Mouse (Mus musculus) granulocyte monocyte progenitor cell, adult 5-6 weeks (primary cell): ENCODE measurements around the gene Ksr2. TPM values are rescaled to one million over a fixed set of nuclear protein-coding genes. Genes with fewer than 3 reads are reported as not detected.
A peak's percentile ranks its signal among the peaks of the same experiment; 100 is the strongest.
"Not testable (repeated sequence)": the region's sequence is repeated elsewhere in the genome, so short reads cannot be mapped to it uniquely, and the experiment has no call there.

Source experiments
- ATAC-seq: replicated peaks from 2 replicates; pipeline ENCODE4 v1.8.0; 2016; ENCODE audit warnings: mild to moderate bottlenecking, moderate TSS enrichment, inconsistent platforms; ENCODE audit not compliant: poor library complexity, severe bottlenecking
- total RNA-seq, 2 experiments: library from RNA; stranded (forward) in 1 of 2; stranded (reverse) in 1 of 2; fragments of 200-712, 200-1000 nt in 1 of 2; fragments of >200 nt in 1 of 2; fragmentation: Nextera tagmentation in 1 of 2; gene quantifications; 2 replicates each; pipeline ENCODE4 v1.2.3; 2014 to 2017

Gene Ksr2
- total RNA-seq, 2 experiments from 2014 or later, result 0.21 to 2.0 TPM

DNA sequence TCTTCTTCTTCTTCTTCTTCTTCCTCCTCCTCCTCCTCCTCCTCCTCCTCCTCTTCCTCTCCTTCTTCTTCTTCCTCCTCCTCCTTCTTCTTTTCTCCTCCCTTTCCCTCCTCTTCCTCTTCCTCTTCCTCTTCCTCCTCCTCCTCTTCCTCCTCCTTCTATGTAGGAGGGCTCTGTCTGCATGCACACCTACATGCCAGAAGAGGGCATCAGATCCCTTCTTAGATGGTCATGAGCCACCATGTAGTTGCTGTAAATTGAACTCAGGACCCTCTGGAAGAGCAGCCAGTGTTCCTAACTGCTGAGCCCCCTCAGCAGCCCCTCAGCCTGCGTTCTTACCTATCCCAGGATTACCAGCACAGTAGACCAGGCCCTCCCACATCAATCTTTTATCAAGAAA lies 170.6 kb downstream of the Ksr2 start:
- no peak for ATAC-seq

DNA sequence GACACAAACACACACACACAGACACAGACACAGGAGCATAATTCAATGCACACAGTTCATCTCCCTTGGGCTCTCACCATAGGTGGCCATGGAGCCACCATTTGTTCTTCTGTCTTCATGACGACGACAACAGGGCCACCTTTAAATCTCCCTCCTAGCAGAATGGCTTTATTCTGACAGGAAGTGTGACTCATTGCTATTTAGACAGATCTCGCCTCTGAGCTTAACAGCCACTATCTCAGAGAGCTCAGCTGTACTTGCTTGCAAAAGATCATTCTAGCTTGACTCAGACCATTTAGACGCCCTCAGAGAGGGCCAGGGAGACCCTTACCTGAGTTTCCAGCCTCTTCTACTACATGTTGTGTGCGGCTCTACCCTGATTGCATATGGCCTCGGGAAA lies 175.5 kb downstream of the Ksr2 start:
- ATAC-seq, result no peak

DNA sequence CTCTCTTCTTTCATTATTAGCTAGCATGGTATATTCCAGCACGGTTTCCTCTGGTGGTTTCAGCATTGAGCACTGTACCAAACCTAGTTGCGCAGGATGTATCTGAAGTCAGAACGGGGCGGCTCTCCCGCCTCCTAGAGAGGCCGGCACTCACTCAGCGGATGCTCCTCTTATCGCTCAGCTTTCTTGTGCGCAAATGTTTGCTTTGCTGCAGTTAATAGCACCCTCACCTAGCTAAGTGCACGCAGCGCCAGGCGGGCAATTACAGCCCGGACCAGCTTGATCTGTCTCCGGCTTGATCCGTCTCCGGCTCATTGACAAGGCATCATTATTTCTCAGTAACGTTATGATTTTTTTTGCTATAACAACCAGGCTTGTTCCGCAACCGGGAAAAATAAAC lies 179.5 kb downstream of the Ksr2 start:
- no peak for ATAC-seq

DNA sequence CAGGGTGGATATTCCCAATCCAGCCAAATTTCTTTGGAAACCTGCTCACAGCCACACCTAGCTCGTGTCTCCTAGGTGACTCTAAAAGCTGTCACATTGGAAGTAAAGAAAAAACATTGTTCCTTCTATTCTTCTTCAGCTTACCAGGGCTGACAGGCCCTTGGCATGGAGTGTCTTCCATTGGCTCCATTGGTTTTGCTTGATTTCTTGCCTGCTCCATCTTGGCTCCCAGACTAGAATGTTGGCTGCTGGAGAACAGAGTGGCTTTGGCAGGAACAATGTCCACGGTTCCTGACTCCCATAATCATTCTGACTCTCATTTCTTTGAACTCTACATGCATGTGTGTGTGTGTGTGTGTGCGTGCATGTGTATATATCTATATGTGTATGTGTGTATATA lies 183.0 kb downstream of the Ksr2 start:
- no peak for ATAC-seq

DNA sequence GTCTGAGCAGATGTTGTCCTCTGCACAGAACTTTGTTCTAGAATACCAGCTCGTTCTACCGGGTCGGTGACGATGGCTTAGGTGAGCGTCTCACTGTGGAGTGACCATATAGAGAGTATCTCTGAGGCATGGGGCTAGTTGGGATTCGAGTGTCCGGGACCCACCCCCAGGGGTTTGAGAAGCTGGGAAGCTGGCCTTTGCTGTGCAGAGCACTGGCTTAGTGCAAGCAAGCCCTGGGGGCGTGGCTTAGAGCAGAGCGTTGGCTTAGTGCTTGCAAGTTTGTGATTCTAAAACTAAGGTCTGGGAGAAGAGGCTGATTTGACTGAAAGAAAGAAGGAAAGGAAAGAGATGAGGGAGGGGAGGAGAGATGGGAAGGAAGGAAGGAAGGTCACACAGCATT lies 188.2 kb downstream of the Ksr2 start:
- ATAC-seq, result no peak

DNA sequence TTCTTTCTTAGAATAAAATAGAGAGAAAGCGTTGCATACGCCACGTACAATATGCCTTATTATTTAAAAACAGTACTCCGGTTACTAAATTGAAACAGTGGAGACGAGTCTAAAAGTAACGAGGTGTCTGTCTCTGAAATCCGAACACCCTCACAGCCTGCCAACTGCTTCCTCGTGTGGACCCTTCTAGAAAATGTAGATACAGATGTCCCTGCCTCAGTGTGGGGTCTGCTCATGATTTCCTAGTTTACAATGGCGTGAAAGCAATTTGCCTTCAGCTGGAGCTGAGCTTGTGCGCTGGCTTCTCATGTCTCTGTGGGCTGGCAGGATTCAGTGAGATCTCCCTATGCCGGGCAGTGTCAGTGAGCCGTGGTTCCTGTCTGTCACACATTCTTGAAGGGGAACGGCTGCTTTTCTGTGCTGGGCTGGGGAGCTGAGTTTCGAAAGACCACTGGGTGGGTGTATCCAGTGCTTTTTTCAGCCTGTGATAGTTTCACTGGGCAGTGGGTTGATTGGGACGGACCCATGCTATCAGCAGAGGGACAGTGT lies 194.0 kb downstream of the Ksr2 start:
- no peak for ATAC-seq

DNA sequence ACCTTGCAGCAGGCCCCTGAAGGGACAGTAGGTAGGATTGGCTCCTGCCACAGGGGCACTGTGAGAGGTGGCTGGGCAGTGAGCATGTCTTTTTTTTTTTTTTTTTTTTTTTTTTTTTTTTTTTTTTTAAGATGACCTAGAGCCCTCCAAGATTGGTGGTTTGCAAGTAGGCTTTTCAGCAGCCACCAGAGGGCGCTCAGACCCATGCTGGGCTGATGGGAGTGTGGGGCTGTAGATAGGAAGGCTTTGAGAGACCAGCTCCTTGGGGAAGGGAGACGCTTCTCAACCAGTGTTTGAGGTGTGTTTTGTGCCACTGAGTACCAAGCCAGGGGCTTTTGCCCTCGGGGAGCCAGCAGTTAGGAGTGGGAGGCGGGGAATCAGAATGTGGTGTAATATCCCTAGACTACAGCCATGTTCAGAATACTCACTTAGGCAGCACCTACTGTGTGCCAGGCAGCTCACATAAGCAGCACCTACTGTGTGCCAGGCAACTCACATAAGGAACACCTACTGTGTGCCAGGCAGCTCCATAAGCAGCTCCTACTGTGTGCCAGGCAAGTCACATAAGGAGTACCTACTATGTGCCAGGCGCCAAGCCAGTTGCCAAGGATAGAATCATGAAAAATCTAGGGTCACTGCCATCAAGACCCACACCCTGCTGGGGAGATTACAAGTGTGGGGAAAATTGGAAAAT lies 200.7 kb downstream of the Ksr2 start:
- peak; percentile 67; the same call in 1 of the 2 replicates for ATAC-seq

DNA sequence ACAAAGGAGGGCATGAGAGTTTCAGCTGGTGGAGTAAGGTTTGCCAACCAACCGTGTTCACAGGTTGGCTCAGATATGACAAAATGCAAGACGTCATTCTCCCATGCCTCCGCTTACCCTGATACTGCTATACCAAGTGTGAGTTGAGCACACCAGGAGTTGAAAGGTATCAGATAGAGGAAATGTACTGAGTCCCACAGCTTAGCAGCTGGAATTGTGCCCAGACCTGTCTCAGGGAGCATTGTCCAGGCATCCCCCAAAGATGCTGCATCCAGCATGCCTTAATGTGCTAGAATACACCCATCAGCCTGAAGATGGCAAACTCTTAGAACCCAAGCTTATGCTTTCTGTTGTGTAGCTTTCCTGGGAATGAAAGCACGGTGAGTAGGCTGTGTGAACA lies 206.5 kb downstream of the Ksr2 start:
- no peak for ATAC-seq

DNA sequence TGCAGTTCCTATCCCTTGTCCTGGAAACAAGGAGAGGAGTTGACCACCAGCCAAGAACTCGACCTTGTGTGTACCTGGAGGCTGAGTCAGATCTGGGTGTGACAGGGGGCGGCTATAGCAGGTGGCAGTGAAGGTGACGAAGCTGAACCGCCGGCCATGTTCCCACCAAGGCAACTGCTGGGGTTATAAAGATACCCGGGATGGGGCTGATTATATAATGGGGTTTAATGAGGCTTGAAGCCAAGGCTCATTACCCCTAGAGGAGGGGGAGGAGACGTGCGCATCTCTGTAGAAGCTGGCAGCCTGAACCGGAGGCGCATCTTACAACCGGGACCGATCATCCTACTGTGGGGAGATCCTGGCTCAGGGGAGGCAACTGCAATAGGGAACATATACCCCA lies 208.4 kb downstream of the Ksr2 start:
- no peak for ATAC-seq

DNA sequence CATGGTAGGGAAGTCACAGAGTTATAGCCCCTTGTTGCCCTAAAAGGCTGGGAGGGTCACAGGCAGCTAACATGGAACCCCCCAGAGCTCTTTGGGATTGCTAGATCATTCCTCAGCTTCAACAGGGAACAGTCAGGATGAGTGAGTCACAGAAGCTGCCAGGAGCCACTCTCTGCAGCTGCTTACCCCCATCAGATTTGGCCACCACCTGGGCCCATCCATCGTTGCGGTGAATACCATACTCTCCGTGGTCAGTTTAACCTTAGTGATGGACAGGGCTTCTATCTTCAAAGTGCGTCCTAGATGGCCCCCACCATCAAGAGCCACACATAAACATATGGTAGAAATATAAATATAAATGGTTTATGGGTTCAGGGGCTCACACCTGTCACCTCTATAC lies 209.4 kb downstream of the Ksr2 start:
- not testable (repeated sequence) for ATAC-seq

DNA sequence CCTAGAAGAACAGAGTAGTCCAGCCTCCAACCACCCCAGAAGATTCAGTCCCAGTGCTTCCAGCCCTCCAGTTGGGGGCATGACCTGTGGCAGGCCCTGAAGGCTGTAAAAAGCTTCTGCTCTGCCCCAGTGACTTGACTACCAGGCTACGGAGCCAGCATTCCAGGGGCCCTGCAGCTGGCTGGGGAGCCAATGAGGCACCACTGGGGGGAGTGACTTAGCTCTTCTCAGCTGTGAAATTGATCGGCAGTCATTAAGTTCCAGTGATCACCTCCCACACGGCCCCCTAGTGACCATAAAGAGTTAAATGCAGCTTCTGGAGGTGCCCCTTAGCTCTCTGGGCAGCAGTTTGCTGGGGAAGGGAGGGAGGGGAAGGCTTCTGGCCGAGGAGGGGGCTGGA lies 213.1 kb downstream of the Ksr2 start:
- ATAC-seq, result no peak

DNA sequence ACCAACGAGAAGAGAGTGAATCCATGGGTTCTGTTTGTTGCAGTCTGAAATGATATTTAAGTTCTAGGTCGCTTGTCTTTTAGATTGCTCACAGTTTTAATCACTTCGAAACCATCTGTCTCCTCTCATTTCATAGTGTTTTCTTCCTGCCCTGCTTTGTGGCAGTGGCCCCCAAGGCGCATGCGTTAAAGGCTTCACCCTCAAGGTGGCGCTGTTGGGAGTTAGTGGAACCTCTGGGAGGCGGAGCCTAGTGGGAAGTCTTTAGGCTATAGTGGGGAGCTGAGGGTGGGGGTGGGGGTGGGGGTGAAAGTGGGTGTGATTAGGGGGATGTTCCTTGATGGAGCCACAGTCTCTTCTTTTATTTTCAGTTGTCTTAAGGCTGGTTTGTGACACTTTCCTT lies 214.6 kb downstream of the Ksr2 start:
- peak; percentile 59 for ATAC-seq

DNA sequence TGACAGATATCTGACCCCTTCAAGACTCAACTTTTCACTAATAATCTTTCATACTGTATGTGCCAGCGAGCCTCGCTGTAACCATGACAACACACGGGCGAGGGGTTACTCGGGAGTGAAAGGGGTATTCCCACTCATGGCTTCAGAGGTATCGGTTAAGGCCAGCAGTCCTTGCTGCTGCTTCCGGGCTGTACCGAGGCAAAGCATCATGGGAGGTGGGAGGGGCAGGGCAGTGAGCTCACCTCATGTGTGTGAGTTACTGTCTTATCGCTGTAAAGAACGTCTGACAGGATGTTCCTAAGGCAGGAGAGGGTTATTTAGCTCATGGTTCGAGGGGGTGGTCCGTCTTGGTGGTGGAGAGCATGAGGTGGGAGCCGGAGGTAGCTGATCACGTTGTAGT lies 215.8 kb downstream of the Ksr2 start:
- ATAC-seq, result no peak

DNA sequence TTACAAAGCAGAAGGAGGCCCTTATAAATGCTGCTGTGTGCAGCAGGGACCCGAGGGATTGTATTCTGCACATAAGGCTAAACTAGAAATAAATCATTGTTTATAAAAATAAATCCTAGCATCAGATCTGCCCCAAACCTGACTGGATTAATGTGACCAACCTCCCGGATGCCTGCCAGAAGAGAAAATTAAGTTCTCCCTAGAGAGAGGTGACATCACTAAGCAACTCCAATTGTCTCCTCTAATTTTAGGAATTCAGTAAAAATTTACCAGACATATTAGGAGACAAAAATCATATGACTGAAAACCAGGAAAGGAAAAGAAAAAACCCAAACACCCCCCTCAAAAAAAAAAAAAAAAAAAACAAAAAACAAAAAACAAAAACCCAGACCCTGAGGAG lies 221.4 kb downstream of the Ksr2 start:
- no peak for ATAC-seq

DNA sequence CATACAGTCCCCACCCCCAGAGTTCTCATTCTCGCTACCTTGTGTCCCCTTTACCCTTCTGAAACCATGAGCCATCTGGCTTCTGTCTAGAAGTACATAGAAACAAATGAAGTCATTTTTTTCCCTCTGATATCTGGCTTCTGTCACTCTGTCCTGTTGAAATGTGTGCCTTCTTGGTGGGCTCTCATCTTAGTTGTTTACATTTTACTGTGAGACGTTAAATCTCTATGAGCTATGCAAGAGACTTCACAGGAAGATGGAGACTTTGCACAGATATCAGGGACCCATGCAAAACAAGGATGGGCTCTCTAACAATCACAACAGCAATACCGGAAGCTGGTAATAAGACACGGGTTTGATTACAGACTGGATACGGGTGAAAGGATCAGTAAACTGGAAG lies 222.0 kb downstream of the Ksr2 start:
- ATAC-seq, result no peak

DNA sequence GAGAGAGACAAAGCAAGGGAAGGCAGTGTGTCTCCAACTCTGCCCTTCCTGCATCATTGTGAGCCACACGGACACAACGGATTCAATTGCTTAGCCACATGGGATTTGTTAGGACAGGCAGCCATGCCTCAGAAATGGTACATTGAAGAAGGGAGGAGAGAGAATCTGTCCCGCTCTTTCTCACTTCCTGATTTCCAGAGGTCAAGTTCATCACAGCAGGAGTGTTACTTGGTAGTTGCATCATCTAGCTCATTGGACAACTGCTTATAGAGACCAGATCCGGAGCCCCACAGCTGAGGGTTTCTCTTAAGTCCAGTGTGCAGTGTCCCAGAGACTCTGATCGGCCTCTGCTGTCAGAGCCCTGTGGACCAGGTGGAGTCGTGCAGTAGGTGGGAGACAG lies 227.8 kb downstream of the Ksr2 start:
- no peak for ATAC-seq

DNA sequence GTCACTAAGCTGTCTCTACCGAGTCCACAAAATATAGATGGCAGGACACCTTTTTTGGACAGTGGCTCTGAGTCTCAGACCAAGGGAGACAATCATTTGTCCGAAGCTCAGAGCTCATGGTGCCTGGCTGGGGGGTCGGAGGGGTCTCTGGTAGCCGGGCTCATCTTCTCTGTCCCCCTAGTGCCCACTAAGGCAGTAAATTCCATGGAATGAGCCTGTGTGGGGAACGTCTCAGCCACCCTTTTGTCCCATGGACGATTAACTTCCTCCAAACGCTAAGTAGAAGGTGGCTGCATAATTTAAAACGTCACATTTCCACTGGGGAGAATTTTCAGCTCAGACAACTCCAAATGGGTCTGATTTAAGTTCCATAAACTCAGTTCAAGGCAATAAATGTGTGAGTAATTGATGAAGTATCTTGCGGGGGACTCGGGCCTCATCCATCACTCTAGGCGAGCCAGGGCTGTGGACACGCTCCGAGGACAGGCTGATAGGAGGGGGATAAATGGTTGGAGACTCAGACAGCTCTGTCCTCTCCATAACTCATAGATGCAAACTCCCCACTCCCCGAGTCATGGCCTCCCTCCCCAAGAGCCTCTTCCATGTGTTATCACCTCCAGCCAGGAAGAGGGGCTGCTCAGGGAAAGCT lies 237.6 kb downstream of the Ksr2 start:
- ATAC-seq, result no peak

DNA sequence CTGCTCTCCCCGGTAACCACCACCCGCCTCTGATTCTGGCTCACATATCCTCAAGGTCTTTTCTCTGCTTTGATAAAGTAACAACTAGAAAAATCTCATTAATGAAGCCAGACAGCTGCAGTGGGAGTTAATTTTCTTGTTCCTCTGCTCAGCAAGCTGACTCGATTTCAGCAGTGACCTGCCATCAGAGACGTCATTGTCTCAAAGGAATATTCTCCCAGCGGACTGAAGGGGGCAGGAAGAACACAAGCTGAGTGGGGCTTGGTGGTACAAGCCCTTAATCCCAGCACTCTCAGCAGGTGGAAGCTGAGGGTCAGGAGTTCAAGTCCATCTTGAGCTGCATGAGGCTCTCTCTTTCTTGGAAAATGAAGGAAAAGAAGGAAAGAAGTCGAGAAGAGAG lies 244.8 kb downstream of the Ksr2 start:
- ATAC-seq, result no peak

DNA sequence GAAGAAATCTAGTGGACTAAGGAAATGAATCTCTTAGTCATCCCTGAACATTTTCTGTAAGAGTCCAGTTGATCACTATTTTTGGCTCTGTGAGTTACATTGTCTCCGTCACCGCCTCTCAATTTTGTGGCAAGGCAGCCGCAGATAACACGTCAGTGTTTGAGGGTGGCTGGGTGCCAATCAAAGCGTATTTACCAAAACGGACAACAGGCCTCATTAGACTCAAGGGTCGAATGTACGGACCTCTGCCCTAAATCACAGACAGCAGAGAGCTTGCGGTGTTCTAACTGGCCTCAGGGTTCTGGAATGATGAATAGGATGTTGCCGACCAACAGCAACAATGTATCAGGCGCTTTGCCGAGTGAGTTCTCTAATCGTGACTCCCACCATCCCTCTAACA lies 245.8 kb downstream of the Ksr2 start:
- no peak for ATAC-seq

DNA sequence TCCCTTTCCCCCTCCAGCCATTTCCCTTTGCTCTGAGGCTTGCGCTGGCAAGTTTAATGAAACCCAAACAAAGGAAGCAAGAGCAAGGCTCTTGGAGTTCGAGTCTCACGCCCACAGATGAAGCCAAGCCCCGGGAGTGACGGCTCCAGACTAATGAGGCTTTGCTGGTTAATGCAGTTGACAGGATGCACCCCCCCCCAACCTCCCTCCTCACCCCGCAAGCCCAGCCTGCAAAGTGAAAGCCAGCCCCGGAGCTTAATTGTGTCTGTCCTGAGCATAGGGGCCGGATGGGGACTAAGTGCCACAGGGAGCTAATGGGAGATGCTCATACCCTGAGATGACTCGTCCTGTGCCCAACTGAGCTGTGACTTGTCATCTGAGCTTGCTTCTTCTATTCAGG lies 251.4 kb downstream of the Ksr2 start:
- ATAC-seq, result no peak

DNA sequence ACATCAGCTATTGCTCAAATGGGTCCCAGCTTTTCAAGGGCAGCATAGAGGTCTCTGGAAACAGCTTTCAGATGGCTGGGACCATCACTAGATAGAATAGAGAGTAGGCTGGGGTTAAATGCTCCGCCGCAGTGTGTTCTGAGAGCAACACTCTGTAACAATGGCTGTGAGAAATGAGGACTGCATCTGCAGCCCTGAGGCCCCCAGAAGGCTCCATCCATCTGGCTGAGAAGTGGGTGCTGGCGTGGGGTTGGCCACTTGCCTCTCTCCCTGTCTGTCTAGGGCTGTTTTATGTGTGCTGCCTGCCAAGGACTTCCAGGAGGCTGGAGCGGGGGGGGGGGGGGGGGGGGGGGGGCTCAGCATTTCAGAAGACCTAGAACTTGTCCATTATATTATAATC lies 253.5 kb downstream of the Ksr2 start:
- no peak for ATAC-seq

DNA sequence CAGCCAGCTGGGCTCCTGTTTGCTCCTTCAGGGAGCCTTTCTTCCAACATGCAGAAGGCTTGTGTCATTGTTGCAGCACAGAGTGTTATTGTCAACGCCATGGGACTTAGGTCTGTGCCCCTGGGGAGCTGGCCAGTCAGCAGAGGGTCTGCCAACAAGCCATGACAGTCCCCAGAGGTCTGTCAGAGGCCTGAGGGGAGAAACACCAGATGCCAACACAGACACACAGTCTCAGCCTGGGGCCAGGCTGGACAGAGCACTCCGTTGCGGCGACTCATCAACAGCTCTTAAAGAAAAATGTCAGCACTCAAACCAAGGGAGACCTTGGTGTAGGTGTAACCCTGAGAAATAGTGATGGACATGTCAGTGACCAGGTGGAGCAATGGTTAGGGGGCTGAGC lies 255.5 kb downstream of the Ksr2 start:
- ATAC-seq, result no peak
